ENCODE assay signal across 8 mouse cellular contexts in genomic region chr3:51531473-51532281, GRCm38 (mm10). TPM values are rescaled to one million over a fixed set of nuclear protein-coding genes. Genes with fewer than 3 reads are reported as not detected.
A peak's percentile ranks its signal among the peaks of the same experiment; 100 is the strongest.
DNase-seq lines count a peak whose midpoint lies in the region; ATAC-seq lines count a peak whose summit lies in the region.

No protein-coding gene starts in this region.

- peaks cover 65% of the 10 kb centered on the region for H3K36me3 ChIP-seq in neural tube, embryonic 12.5 days
- H3K36me3 ChIP-seq in intestine, embryonic 15.5 days = peaks cover 23% of the 10 kb centered on the region; the same call in 1 of the 2 replicates
- H3K36me3 ChIP-seq in liver, embryonic 12.5 days = peaks cover 78% of the 10 kb centered on the region

- no peaks in the 10 kb centered on the region for H3K27me3 ChIP-seq in neural tube, embryonic 12.5 days (replicated peaks)
- no peaks in the 10 kb centered on the region for H3K27me3 ChIP-seq in intestine, embryonic 15.5 days (replicated peaks)
- H3K27me3 ChIP-seq in liver, embryonic 12.5 days (replicated peaks) = no peaks in the 10 kb centered on the region

- WGBS in neural tube, embryonic 12.5 days = 75% methylated on average over 13 of the region's 13 CpGs
- 39% methylated on average over 13 of the region's 13 CpGs for WGBS in intestine, embryonic 15.5 days
- WGBS in liver, embryonic 12.5 days (ENCODE audit: insufficient replicate concordance) = 76% methylated on average over 13 of the region's 13 CpGs

- H3K4me2 ChIP-seq in neural tube, embryonic 12.5 days (replicated peaks) = no peak overlapping the region
- H3K4me2 ChIP-seq in intestine, embryonic 15.5 days (replicated peaks) = peak overlapping the region; percentile 10; the same call in 1 of the 2 replicates
- H3K4me2 ChIP-seq in liver, embryonic 12.5 days = no peak overlapping the region

- peaks cover 11% of the 10 kb centered on the region for H3K4me1 ChIP-seq in neural tube, embryonic 12.5 days
- peaks cover 17% of the 10 kb centered on the region for H3K4me1 ChIP-seq in intestine, embryonic 15.5 days (replicated peaks)
- H3K4me1 ChIP-seq in liver, embryonic 12.5 days = no peaks in the 10 kb centered on the region

- H3K27ac ChIP-seq in neural tube, embryonic 12.5 days = 0 out of 2 replicates have a peak overlapping the region, but pooled peaks have one; percentile 0
- peak overlapping the region; percentile 76 for H3K27ac ChIP-seq in intestine, embryonic 15.5 days
- H3K27ac ChIP-seq in liver, embryonic 12.5 days = peak overlapping the region; percentile 22

- no peaks in the 10 kb centered on the region for H3K9me3 ChIP-seq in neural tube, embryonic 12.5 days
- H3K9me3 ChIP-seq in intestine, embryonic 15.5 days = no peaks in the 10 kb centered on the region
- no peaks in the 10 kb centered on the region for H3K9me3 ChIP-seq in liver, embryonic 12.5 days (replicated peaks)

- peak; percentile 61; the same call in 1 of the 2 replicates for ATAC-seq in neural tube, embryonic 12.5 days (ENCODE audit: low FRiP score, low read depth)
- ATAC-seq in intestine, embryonic 15.5 days = peak; percentile 67; the same call in 1 of the 2 replicates
- ATAC-seq in liver, embryonic 12.5 days = 0 out of 2 replicates have a peak, but pooled peaks have one; percentile 15

- DNase-seq in neural tube, embryonic 10.5 days (ENCODE audit: extremely low spot score, low spot score) = no peak
- peak; percentile 94 for DNase-seq in cerebellum, adult 9-11 months
- DNase-seq in ovary, postnatal 10 days (ENCODE audit: low spot score) = peak; percentile 36
- no peak for DNase-seq in retina, postnatal 1 day
- no peak for DNase-seq in spleen, postnatal 4 days (ENCODE audit: low spot score in 2 of 2)

- no peak overlapping the region for H3K4me3 ChIP-seq in neural tube, embryonic 12.5 days
- H3K4me3 ChIP-seq in intestine, embryonic 15.5 days (replicated peaks) = no peak overlapping the region
- no peak overlapping the region for H3K4me3 ChIP-seq in liver, embryonic 12.5 days

- no peak overlapping the region for H3K9ac ChIP-seq in neural tube, embryonic 12.5 days
- no peak overlapping the region for H3K9ac ChIP-seq in intestine, embryonic 15.5 days
- H3K9ac ChIP-seq in liver, embryonic 12.5 days = no peak overlapping the region

RNA-seq across cellular contexts. Expression of gene Setd7, which starts 29.0 kb away (rescaled TPM):
- polyA plus RNA-seq in neural tube, embryonic 12.5 days (2016; fragmentation: Nextera tagmentation; extraction: Ambion mirVana) = 3.7 and 4.2 TPM in 2 replicates
- polyA plus RNA-seq in intestine, embryonic 15.5 days (2015; fragmentation: Nextera tagmentation; extraction: Ambion mirVana) = 2.4 and 2.9 TPM in 2 replicates
- 1.0 and 1.7 TPM in 2 replicates for polyA plus RNA-seq in liver, embryonic 12.5 days (2016; fragmentation: Nextera tagmentation; extraction: Ambion mirVana)

RNA-seq across cellular contexts. Expression of gene Rab33b, which starts 48.0 kb away (rescaled TPM):
- polyA plus RNA-seq in neural tube, embryonic 12.5 days (2016; fragmentation: Nextera tagmentation; extraction: Ambion mirVana) = 16.9 and 19.4 TPM in 2 replicates
- polyA plus RNA-seq in intestine, embryonic 15.5 days (2015; fragmentation: Nextera tagmentation; extraction: Ambion mirVana) = 22.0 and 23.4 TPM in 2 replicates
- 6.5 and 7.6 TPM in 2 replicates for polyA plus RNA-seq in liver, embryonic 12.5 days (2016; fragmentation: Nextera tagmentation; extraction: Ambion mirVana)

Comparison
In these comparisons a context has a peak if more than half of its experiments do, and no peak if none do; other contexts are left out.
1. ATAC-seq: peak in every context shown above with its lines; median percentile 67 in intestine, embryonic 15.5 days; 61 in neural tube, embryonic 12.5 days; 15 in liver, embryonic 12.5 days.
2. H3K27ac ChIP-seq: peak in every context shown above with its lines; median percentile 76 in intestine, embryonic 15.5 days; 22 in liver, embryonic 12.5 days; 0 in neural tube, embryonic 12.5 days.
3. DNase-seq: peak in cerebellum, adult 9-11 months (single experiment) and ovary, postnatal 10 days (single experiment); none in neural tube, embryonic 10.5 days (single experiment), retina, postnatal 1 day (single experiment) and spleen, postnatal 4 days (0 of 2).